Mouse (Mus musculus): ENCODE data around the gene F7. TPM values are rescaled to one million over a fixed set of nuclear protein-coding genes. Genes with fewer than 3 reads are reported as not detected.

Gene F7
- polyA plus RNA-seq (2015; fragmentation: Nextera tagmentation; extraction: Ambion mirVana), result 6.1 and 6.5 TPM in 2 replicates

DNA sequence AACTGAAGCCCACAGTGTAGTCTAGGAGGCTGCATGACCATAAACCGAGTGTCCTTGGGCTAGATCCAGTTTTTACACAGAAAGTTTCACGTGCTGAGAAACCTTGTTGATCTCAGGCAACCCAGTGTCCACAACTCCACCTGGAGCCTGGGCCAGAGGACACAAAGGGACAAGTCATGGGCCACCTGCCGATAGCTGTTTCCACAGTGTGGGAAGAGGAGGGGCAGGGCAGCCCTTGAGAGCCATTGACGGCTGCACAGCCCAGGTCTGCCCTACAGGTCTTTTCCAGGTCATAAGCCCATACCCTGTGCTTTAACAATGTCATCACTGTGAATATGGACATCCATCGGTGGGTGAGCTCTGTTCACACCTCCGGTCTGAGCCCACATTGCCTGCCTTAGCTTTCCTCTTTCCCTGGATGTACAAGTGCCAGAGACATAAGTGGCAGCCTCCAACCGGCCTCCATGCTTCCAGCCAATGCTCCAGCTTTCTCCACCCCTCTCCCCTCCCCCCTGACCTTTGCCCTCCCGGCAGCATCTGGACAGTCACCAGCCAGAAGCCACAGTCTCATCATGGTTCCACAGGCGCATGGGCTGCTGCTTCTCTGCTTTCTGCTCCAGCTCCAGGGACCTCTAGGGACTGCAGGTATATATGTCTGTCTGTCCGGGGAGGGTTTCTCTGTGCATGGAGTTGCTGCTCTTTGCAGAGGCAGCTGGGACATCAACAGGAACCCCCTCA lies at the start of gene F7:
Gene F7, plus strand, starts transcription at position 548 of the 738 bp plus-strand sequence.
- Histone ChIP-seq H3K4me3 (replicated peaks) (no peak within 1 kb of the TSS), H3K27me3 (no peaks in the 10 kb centered on the region), H3K9ac (no peak within 1 kb of the TSS), H3K36me3 (no peaks in the 10 kb centered on the region), H3K4me1 (replicated peaks) (0 out of 2 replicates have a peak, but pooled peaks cover 5% of the 10 kb centered on the region), H3K9me3 (replicated peaks) (no peaks in the 10 kb centered on the region), H3K27ac (no peak within 1 kb of the TSS), H3K4me2 (peak within 1 kb of the TSS; percentile 1)
- WGBS (ENCODE audit: insufficient replicate concordance), result 48% methylated on average over 10 of the region's 10 CpGs
- DNase-seq (no peak), ATAC-seq (ENCODE audit: low read depth) (peak; percentile 59)

DNA sequence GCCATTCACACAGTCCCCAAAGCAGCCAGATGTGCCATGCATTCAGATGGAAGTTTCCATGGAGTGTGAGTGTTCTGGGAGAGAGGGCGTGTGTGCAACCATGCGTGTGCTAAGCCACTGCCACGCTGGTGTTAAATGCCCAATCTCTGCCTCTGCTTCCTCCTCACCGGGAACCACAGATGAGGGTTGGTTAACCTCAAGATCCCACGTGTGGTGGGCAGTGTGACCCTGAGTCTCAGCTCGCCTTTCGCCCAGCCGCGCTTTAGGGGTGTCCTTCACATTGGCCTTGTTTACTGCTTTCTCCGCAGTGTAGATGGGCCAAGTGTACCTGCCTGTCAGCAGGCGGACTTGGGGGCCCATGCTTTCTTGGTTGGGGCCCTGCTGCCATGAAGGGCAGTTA lies 49.5 kb upstream of the F7 start:
- 36% methylated on average over 11 of the region's 11 CpGs for WGBS (ENCODE audit: insufficient replicate concordance)
- ATAC-seq (ENCODE audit: low read depth), result no peak
- H3K27ac ChIP-seq, result no peak overlapping the region
- H3K27me3 ChIP-seq, result peaks cover 16% of the 10 kb centered on the region
- no peak overlapping the region for H3K4me3 ChIP-seq (replicated peaks)
- no peaks in the 10 kb centered on the region for H3K9me3 ChIP-seq (replicated peaks)
- H3K36me3 ChIP-seq, result no peaks in the 10 kb centered on the region
- H3K9ac ChIP-seq, result no peak overlapping the region
- H3K4me1 ChIP-seq (replicated peaks), result no peaks in the 10 kb centered on the region
- H3K4me2 ChIP-seq, result no peak overlapping the region
- DNase-seq, result no peak

- Histone ChIP-seq H3K4me1 (replicated peaks) (no peaks in the 10 kb centered on the region), H3K9me3 (replicated peaks) (no peaks in the 10 kb centered on the region), H3K9ac (no peak overlapping the region), H3K27ac (no peak overlapping the region), H3K4me3 (replicated peaks) (no peak overlapping the region), H3K27me3 (peaks cover 16% of the 10 kb centered on the region), H3K4me2 (no peak overlapping the region), H3K36me3 (no peaks in the 10 kb centered on the region)
- no peak for ATAC-seq (ENCODE audit: low read depth)
- WGBS (ENCODE audit: insufficient replicate concordance), result 33% methylated on average over 5 of the region's 5 CpGs
- no peak for DNase-seq
These were observed 49.1 kb upstream of the F7 start for GRCm38 (mm10) chr8:12976723-12977122.

DNA sequence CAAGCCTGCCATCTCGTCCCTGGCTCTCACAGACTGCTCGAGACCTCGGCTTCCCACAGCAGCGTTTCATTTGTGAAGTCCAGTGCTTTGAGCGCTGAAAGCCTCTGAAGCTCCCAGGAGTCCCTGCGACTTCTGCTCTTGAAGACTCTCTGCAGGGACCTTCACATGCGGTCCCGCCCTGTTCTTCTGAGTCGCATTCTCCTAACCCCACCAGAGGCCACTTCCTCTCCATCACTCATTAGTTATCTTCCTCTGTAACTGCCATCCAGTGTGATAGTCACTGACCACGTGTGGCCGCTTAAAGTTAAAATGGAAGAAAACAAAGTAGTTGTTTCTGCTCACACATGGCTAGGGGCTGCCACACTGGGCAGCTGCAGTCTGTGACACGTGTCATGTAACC lies 48.5 kb upstream of the F7 start:
- Histone ChIP-seq H3K4me3 (replicated peaks) (no peak overlapping the region), H3K27me3 (peaks cover 16% of the 10 kb centered on the region), H3K9me3 (replicated peaks) (no peaks in the 10 kb centered on the region), H3K9ac (no peak overlapping the region), H3K4me1 (replicated peaks) (no peaks in the 10 kb centered on the region), H3K4me2 (no peak overlapping the region), H3K27ac (no peak overlapping the region), H3K36me3 (no peaks in the 10 kb centered on the region)
- no peak for DNase-seq
- ATAC-seq (ENCODE audit: low read depth), result no peak
- WGBS (ENCODE audit: insufficient replicate concordance), result 26% methylated on average over 12 of the region's 12 CpGs

DNA sequence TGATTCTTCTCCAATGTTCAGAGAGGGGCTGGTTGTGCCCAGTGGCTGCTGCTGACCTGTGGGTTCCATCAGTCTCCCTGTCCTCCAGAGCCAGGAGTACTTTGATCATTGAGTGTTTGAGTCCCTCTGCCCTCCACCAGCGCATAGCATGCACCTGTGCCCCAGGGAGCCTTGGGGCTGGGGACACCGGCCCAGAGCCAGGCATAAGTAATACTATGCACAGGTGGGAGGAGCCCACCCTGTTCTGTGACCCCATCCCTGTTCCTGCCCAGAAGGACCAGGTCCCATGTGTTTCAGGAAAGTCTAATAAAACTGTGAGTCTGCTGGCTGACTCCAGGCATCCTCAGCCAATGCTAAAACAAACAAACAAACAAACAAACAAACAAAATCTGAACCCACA lies 47.5 kb upstream of the F7 start:
- no peak overlapping the region for H3K4me2 ChIP-seq
- ATAC-seq (ENCODE audit: low read depth) (no peak), DNase-seq (no peak)
- H3K4me3 ChIP-seq (replicated peaks), result no peak overlapping the region
- peaks cover 16% of the 10 kb centered on the region for H3K27me3 ChIP-seq
- no peak overlapping the region for H3K27ac ChIP-seq
- no peaks in the 10 kb centered on the region for H3K9me3 ChIP-seq (replicated peaks)
- 39% methylated on average over 2 of the region's 2 CpGs for WGBS (ENCODE audit: insufficient replicate concordance)
- H3K4me1 ChIP-seq (replicated peaks), result no peaks in the 10 kb centered on the region
- no peak overlapping the region for H3K9ac ChIP-seq
- no peaks in the 10 kb centered on the region for H3K36me3 ChIP-seq

- H3K27me3 ChIP-seq, result peaks cover 16% of the 10 kb centered on the region
- H3K4me3 ChIP-seq (replicated peaks), result no peak overlapping the region
- ATAC-seq (ENCODE audit: low read depth) (peak; percentile 63), DNase-seq (peak; percentile 20)
- no peak overlapping the region for H3K27ac ChIP-seq
- no peaks in the 10 kb centered on the region for H3K4me1 ChIP-seq (replicated peaks)
- H3K9ac ChIP-seq, result no peak overlapping the region
- H3K9me3 ChIP-seq (replicated peaks), result no peaks in the 10 kb centered on the region
- no peaks in the 10 kb centered on the region for H3K36me3 ChIP-seq
- 23% methylated on average over 5 of the region's 5 CpGs for WGBS (ENCODE audit: insufficient replicate concordance)
- H3K4me2 ChIP-seq, result no peak overlapping the region
These were observed 47.1 kb upstream of the F7 start for GRCm38 (mm10) chr8:12978726-12979125.

DNA sequence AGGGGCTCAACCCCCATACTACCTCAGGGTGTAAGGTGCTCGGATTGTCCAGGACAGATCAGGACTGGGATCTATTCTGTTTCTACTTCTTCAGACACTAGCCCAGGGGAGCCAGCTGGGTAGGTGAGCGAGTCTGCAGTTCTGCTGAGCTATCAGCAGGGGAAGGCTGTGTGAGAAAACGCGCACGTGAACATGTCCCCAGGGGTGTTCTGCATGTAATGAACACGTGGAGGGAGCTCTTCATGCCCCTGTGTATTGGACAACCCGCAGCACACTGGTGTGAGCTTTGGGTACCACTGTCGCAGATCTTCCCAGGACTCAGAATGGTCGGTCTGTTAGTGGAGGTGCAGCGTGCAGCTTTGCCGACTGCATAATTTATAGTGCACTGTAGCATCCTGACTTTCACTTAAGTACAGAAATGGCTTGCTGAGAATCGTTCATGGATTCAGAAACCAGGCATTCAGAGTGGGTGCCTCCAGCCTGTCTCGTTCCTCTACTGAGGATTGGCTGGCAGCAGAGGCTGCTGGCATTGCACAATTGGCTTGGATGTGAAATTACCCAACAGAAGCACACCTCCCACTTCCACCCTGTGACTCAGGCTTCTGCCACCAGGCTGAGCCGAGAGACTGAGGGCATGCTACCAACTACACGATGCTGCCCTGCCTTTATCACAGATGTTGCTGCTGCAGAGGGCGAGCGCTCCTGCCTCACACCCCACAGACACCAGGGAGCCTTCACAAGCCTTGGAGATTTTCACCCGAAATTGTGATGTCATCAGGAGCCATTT lies 42.0 kb upstream of the F7 start:
- no peak for DNase-seq
- H3K4me3 ChIP-seq (replicated peaks), result no peak overlapping the region
- ATAC-seq (ENCODE audit: low read depth), result no peak
- WGBS (ENCODE audit: insufficient replicate concordance), result 61% methylated on average over 18 of the region's 18 CpGs
- no peaks in the 10 kb centered on the region for H3K36me3 ChIP-seq
- H3K9me3 ChIP-seq (replicated peaks), result no peaks in the 10 kb centered on the region
- H3K27me3 ChIP-seq, result no peaks in the 10 kb centered on the region
- no peak overlapping the region for H3K4me2 ChIP-seq
- H3K27ac ChIP-seq, result no peak overlapping the region
- no peak overlapping the region for H3K9ac ChIP-seq
- no peaks in the 10 kb centered on the region for H3K4me1 ChIP-seq (replicated peaks)

- no peak overlapping the region for H3K9ac ChIP-seq
- ATAC-seq (ENCODE audit: low read depth) (no peak), DNase-seq (no peak)
- no peaks in the 10 kb centered on the region for H3K36me3 ChIP-seq
- H3K9me3 ChIP-seq (replicated peaks), result no peaks in the 10 kb centered on the region
- H3K27me3 ChIP-seq, result no peaks in the 10 kb centered on the region
- no peaks in the 10 kb centered on the region for H3K4me1 ChIP-seq (replicated peaks)
- no peak overlapping the region for H3K4me3 ChIP-seq (replicated peaks)
- no peak overlapping the region for H3K27ac ChIP-seq
- H3K4me2 ChIP-seq, result no peak overlapping the region
- WGBS (ENCODE audit: insufficient replicate concordance), result 78% methylated on average over 17 of the region's 17 CpGs
These were observed 41.1 kb upstream of the F7 start for GRCm38 (mm10) chr8:12984601-12985243.

- Histone ChIP-seq H3K9me3 (replicated peaks) (no peaks in the 10 kb centered on the region), H3K9ac (no peak overlapping the region), H3K4me2 (no peak overlapping the region), H3K27me3 (no peaks in the 10 kb centered on the region), H3K4me3 (replicated peaks) (no peak overlapping the region), H3K4me1 (replicated peaks) (no peaks in the 10 kb centered on the region), H3K27ac (no peak overlapping the region), H3K36me3 (no peaks in the 10 kb centered on the region)
- WGBS (ENCODE audit: insufficient replicate concordance), result 69% methylated on average over 13 of the region's 13 CpGs
- no peak for DNase-seq
- ATAC-seq (ENCODE audit: low read depth), result no peak
These were observed 40.6 kb upstream of the F7 start for GRCm38 (mm10) chr8:12985259-12985658.

- H3K9ac ChIP-seq, result no peak overlapping the region
- no peaks in the 10 kb centered on the region for H3K4me1 ChIP-seq (replicated peaks)
- no peak overlapping the region for H3K27ac ChIP-seq
- no peaks in the 10 kb centered on the region for H3K27me3 ChIP-seq
- 64% methylated on average over 8 of the region's 8 CpGs for WGBS (ENCODE audit: insufficient replicate concordance)
- no peaks in the 10 kb centered on the region for H3K9me3 ChIP-seq (replicated peaks)
- no peaks in the 10 kb centered on the region for H3K36me3 ChIP-seq
- no peak overlapping the region for H3K4me2 ChIP-seq
- no peak overlapping the region for H3K4me3 ChIP-seq (replicated peaks)
- DNase-seq (no peak), ATAC-seq (ENCODE audit: low read depth) (no peak)
These were observed 38.3 kb upstream of the F7 start for GRCm38 (mm10) chr8:12987571-12987970.

GRCm38 (mm10) chr8:12988722-12989430 lies 37.0 kb upstream of the F7 start:
- Histone ChIP-seq H3K9ac (no peak overlapping the region), H3K4me2 (no peak overlapping the region), H3K4me1 (replicated peaks) (no peaks in the 10 kb centered on the region), H3K27me3 (no peaks in the 10 kb centered on the region), H3K9me3 (replicated peaks) (no peaks in the 10 kb centered on the region), H3K36me3 (no peaks in the 10 kb centered on the region), H3K4me3 (replicated peaks) (no peak overlapping the region), H3K27ac (no peak overlapping the region)
- no peak for DNase-seq
- WGBS (ENCODE audit: insufficient replicate concordance), result 63% methylated on average over 13 of the region's 13 CpGs
- ATAC-seq (ENCODE audit: low read depth), result no peak
